Mouse (Mus musculus): ENCODE data around the gene Elp4. TPM values are rescaled to one million over a fixed set of nuclear protein-coding genes. Genes with fewer than 3 reads are reported as not detected.
A peak's percentile ranks its signal among the peaks of the same experiment; 100 is the strongest.

The Elp4 gene
- polyA plus RNA-seq, 1 experiment = 11.3 TPM

DNA sequence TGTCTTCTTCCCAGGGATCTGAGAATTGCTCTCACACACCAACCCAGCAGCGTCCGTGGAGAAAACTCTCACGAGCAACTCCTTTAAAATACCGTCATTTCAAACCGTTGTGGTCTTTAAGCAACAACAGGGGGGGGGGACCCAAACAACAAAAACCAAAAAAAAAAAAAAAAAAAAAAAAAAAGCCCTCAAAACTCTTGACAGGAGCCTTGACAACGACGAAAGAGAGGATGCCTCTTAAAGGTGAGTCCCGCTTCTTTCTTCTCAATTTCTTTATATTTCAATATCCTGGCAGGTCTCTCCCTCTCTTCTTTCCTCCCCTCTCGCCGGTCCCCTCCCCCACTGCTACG, 228.7 kb downstream of the Elp4 start:
- Histone ChIP-seq H3K4me3 (peak overlapping the region; percentile 16), H3K4me2 (ENCODE audit: low read depth) (peak overlapping the region; percentile 75), H3K27me3 (ENCODE audit: control insufficient read depth, insufficient read depth, insufficient read length) (peaks cover 7% of the 10 kb centered on the region), H3K36me3 (ENCODE audit: control insufficient read depth, insufficient read depth) (no peaks in the 10 kb centered on the region), H3K79me2 (ENCODE audit: control insufficient read depth, insufficient read depth) (no peaks in the 10 kb centered on the region), H3ac (ENCODE audit: control insufficient read depth, insufficient read length) (peak overlapping the region; percentile 4)
- TF ChIP-seq POLR2A (IDR thresholded peaks at IDR 0.05; ENCODE audit: insufficient read length, low read depth) = no peak
- no peak for TF ChIP-seq E2F4 (IDR thresholded peaks at IDR 0.05; ENCODE audit: insufficient read depth)

- Histone ChIP-seq H3ac (ENCODE audit: control insufficient read depth, insufficient read length) (peak overlapping the region; percentile 4), H3K79me2 (ENCODE audit: control insufficient read depth, insufficient read depth) (no peaks in the 10 kb centered on the region)
Measured at GRCm38 (mm10) chr2:105674875-105675729, 229.3 kb downstream of the Elp4 start.

DNA sequence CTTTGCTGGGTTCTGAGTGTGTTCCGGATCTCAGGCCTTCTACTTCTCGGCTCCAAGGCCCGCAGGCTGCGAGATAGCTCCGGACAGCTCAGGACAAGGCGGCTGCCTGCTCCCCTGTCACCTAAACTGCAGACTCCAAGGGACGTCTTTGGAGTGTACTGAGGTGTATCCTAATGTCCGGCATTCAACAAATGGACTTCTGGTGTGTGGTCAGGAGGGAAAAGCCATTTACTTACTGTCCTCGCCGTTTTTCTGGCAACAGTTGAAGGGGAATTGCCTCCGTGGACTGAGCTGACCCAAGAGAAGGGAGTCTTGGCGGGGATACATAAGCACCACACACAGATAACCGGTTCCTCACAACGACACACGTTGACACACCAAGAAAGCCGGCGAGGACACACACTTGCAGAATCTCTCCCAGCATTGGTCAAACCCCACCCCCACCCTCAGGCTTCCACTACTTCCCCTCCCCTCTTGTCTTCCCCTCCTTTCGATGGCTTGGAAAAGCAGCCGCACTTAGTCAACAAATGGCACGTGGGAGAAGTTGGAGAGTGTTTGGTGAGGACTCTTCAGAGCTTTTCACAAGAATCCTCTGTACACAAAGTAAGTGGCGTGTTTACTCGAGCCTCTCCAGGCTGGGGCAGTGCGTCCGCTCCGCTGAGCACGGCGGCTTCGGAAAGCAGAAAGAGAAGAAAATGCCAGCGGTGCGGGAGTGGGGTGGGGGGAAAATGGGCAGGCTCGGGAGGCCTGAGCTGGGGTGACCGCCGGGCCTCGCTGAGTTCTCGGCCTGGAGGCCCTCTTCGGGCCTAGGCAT, 230.1 kb downstream of the Elp4 start:
- TF ChIP-seq MAX (IDR thresholded peaks at IDR 0.05; ENCODE audit: low read depth) (no peak), POLR2A (IDR thresholded peaks at IDR 0.05; ENCODE audit: insufficient read length, low read depth) (no peak), REST (IDR thresholded peaks at IDR 0.05; ENCODE audit: insufficient read depth, insufficient read length) (no peak), CEBPB (IDR thresholded peaks at IDR 0.05; ENCODE audit: insufficient read depth, poor library complexity, severe bottlenecking) (no peak), SRF (IDR thresholded peaks at IDR 0.05; ENCODE audit: control insufficient read depth, insufficient read length, low read depth) (no peak), MYOD1 (IDR thresholded peaks at IDR 0.05; ENCODE audit: control insufficient read depth in 1 of 3, insufficient read length in 2 of 3, low read depth in 2 of 3) (no peak), POLR2AphosphoS2 (IDR thresholded peaks at IDR 0.05; ENCODE audit: insufficient read length, low read depth) (no peak), E2F4 (IDR thresholded peaks at IDR 0.05; ENCODE audit: insufficient read depth) (no peak), USF1 (IDR thresholded peaks at IDR 0.05; ENCODE audit: low read depth) (no peak)
- Histone ChIP-seq H3K4me3 (no peak overlapping the region), H3K27me3 (ENCODE audit: control insufficient read depth, insufficient read depth, insufficient read length) (peaks cover 19% of the 10 kb centered on the region), H3K36me3 (ENCODE audit: control insufficient read depth, insufficient read depth) (no peaks in the 10 kb centered on the region), H3K4me2 (ENCODE audit: low read depth) (no peak overlapping the region), H3K79me2 (ENCODE audit: control insufficient read depth, insufficient read depth) (no peaks in the 10 kb centered on the region), H3ac (ENCODE audit: control insufficient read depth, insufficient read length) (no peak overlapping the region)

More at GRCm38 (mm10) chr2:105674875-105675729, 229.3 kb downstream of the Elp4 start:
- Histone ChIP-seq H3K36me3 (ENCODE audit: control insufficient read depth, insufficient read depth) (no peaks in the 10 kb centered on the region), H3K27me3 (ENCODE audit: control insufficient read depth, insufficient read depth, insufficient read length) (peaks cover 11% of the 10 kb centered on the region), H3K4me3 (peak overlapping the region; percentile 16), H3K4me2 (ENCODE audit: low read depth) (peak overlapping the region; percentile 75)
- TF ChIP-seq USF1 (IDR thresholded peaks at IDR 0.05; ENCODE audit: low read depth) = no peak

DNA sequence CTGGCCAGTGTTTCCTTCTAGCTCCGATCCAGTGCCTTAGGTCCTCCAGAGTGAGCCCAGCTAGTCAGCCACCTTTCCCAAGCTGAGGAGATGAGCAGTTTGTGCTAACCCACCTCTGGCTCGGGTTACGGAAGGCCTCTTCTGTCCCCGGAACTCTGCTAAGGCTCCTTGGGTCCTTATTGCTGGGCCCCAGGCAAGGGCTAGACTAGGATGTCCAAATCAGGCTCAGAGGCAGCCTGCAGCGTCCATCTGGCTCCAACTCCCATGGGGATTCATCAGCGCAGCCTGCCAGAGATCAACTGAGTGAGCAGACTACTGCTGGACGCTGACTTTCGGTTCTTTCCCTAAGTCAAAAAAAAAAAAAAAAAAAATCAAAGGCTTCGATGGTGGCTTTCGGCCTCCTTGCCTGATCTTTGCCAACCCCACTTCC, 230.7 kb downstream of the Elp4 start:
- H3ac ChIP-seq (ENCODE audit: control insufficient read depth, insufficient read length) = no peak overlapping the region
- no peak for TF ChIP-seq REST (IDR thresholded peaks at IDR 0.05; ENCODE audit: insufficient read depth, insufficient read length)
- TF ChIP-seq SRF (IDR thresholded peaks at IDR 0.05; ENCODE audit: control insufficient read depth, insufficient read length, low read depth) = no peak
- TF ChIP-seq CEBPB (IDR thresholded peaks at IDR 0.05; ENCODE audit: insufficient read depth, poor library complexity, severe bottlenecking) = no peak
- no peak for TF ChIP-seq POLR2AphosphoS2 (IDR thresholded peaks at IDR 0.05; ENCODE audit: insufficient read length, low read depth)
- TF ChIP-seq MYOG (IDR thresholded peaks at IDR 0.05; ENCODE audit: control insufficient read depth in 1 of 3, insufficient read depth in 1 of 3, insufficient read length in 2 of 3, low read depth in 2 of 3) = no peak
- no peak for TF ChIP-seq TCF3 (IDR thresholded peaks at IDR 0.05; ENCODE audit: insufficient read length, low read depth)
- no peak for TF ChIP-seq POLR2A (IDR thresholded peaks at IDR 0.05; ENCODE audit: insufficient read length, low read depth)
- no peak for TF ChIP-seq E2F4 (IDR thresholded peaks at IDR 0.05; ENCODE audit: insufficient read depth)
- no peak for TF ChIP-seq TCF12 (IDR thresholded peaks at IDR 0.05; ENCODE audit: insufficient read depth, poor library complexity, severe bottlenecking)
- no peak for TF ChIP-seq MAX (IDR thresholded peaks at IDR 0.05; ENCODE audit: low read depth)
- TF ChIP-seq MYOD1 (IDR thresholded peaks at IDR 0.05; ENCODE audit: control insufficient read depth in 1 of 3, insufficient read length in 2 of 3, low read depth in 2 of 3) = no peak
- no peak overlapping the region for H3K4me3 ChIP-seq
- no peaks in the 10 kb centered on the region for H3K36me3 ChIP-seq (ENCODE audit: control insufficient read depth, insufficient read depth)
- peaks cover 25% of the 10 kb centered on the region for H3K27me3 ChIP-seq (ENCODE audit: control insufficient read depth, insufficient read depth, insufficient read length)
- peak overlapping the region; percentile 61 for H3K4me2 ChIP-seq (ENCODE audit: low read depth)
- no peaks in the 10 kb centered on the region for H3K79me2 ChIP-seq (ENCODE audit: control insufficient read depth, insufficient read depth)

DNA sequence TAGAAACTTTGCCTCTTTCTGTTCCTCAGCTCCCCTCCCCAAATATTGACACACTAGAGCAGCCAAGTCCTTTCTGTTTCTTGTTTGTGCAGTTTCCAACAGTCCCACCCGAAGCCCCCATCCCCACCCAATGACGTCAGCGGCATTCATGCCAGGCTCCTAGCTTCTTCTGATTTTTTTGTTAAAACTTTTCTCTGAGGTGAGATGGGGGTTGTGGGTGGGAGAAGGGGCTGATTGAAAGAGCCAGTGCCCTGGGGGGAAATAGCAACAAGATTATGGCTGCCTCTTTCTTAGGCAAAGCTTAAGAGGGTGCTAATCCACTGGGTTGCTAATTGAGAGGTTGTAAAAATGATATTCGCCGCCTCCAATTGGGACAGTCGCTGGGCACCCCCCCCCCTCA, 231.3 kb downstream of the Elp4 start:
- H3K36me3 ChIP-seq (ENCODE audit: control insufficient read depth, insufficient read depth) = no peaks in the 10 kb centered on the region
- no peak overlapping the region for H3K4me3 ChIP-seq
- peaks cover 31% of the 10 kb centered on the region for H3K27me3 ChIP-seq (ENCODE audit: control insufficient read depth, insufficient read depth, insufficient read length)
- no peaks in the 10 kb centered on the region for H3K79me2 ChIP-seq (ENCODE audit: control insufficient read depth, insufficient read depth)
- peak overlapping the region; percentile 61 for H3K4me2 ChIP-seq (ENCODE audit: low read depth)
- TF ChIP-seq E2F4 (IDR thresholded peaks at IDR 0.05; ENCODE audit: insufficient read depth) = no peak
- no peak for TF ChIP-seq CEBPB (IDR thresholded peaks at IDR 0.05; ENCODE audit: insufficient read depth, poor library complexity, severe bottlenecking)
- TF ChIP-seq TCF3 (IDR thresholded peaks at IDR 0.05; ENCODE audit: insufficient read length, low read depth) = no peak
- no peak for TF ChIP-seq USF1 (IDR thresholded peaks at IDR 0.05; ENCODE audit: low read depth)
- no peak for TF ChIP-seq MAX (IDR thresholded peaks at IDR 0.05; ENCODE audit: low read depth)
- no peak for TF ChIP-seq POLR2AphosphoS2 (IDR thresholded peaks at IDR 0.05; ENCODE audit: insufficient read length, low read depth)
- no peak for TF ChIP-seq REST (IDR thresholded peaks at IDR 0.05; ENCODE audit: insufficient read depth, insufficient read length)
- no peak for TF ChIP-seq POLR2A (IDR thresholded peaks at IDR 0.05; ENCODE audit: insufficient read length, low read depth)
- no peak for TF ChIP-seq MYOD1 (IDR thresholded peaks at IDR 0.05; ENCODE audit: control insufficient read depth in 1 of 3, insufficient read length in 2 of 3, low read depth in 2 of 3)
- TF ChIP-seq TCF12 (IDR thresholded peaks at IDR 0.05; ENCODE audit: insufficient read depth, poor library complexity, severe bottlenecking) = no peak
- no peak for TF ChIP-seq MYOG (IDR thresholded peaks at IDR 0.05; ENCODE audit: control insufficient read depth in 1 of 3, insufficient read depth in 1 of 3, insufficient read length in 2 of 3, low read depth in 2 of 3)
- no peak for TF ChIP-seq SRF (IDR thresholded peaks at IDR 0.05; ENCODE audit: control insufficient read depth, insufficient read length, low read depth)
- no peak overlapping the region for H3ac ChIP-seq (ENCODE audit: control insufficient read depth, insufficient read length)

All from myocyte (in vitro differentiated cells).